Mouse (Mus musculus): ENCODE results near the gene Oit3.
"Not testable (repeated sequence)": the region's sequence is repeated elsewhere in the genome, so short reads cannot be mapped to it uniquely, and the experiment has no call there.

Gene Oit3

GRCm38 (mm10) chr10:59429448-59430135 lies 12.0 kb downstream of the Oit3 start:
- DNase-seq (ENCODE audit: low read depth, low spot score), result no peak

- DNase-seq (ENCODE audit: low read depth, low spot score), result no peak
These were observed 15.2 kb downstream of the Oit3 start for GRCm38 (mm10) chr10:59426371-59426770.

GRCm38 (mm10) chr10:59425369-59425768 lies 16.2 kb downstream of the Oit3 start:
- no peak for DNase-seq (ENCODE audit: low read depth, low spot score)

GRCm38 (mm10) chr10:59424453-59424852 lies 17.1 kb downstream of the Oit3 start:
- no peak for DNase-seq (ENCODE audit: low read depth, low spot score)

- no peak for DNase-seq (ENCODE audit: low read depth, low spot score)
These were observed 22.1 kb downstream of the Oit3 start for GRCm38 (mm10) chr10:59419516-59419915.

GRCm38 (mm10) chr10:59416623-59417022 lies 25.0 kb downstream of the Oit3 start:
- DNase-seq (ENCODE audit: low read depth, low spot score), result no peak

GRCm38 (mm10) chr10:59413711-59414110 lies 27.9 kb downstream of the Oit3 start:
- DNase-seq (ENCODE audit: low read depth, low spot score), result peak; percentile 27

GRCm38 (mm10) chr10:59410264-59410663 lies 31.3 kb downstream of the Oit3 start:
- DNase-seq (ENCODE audit: low read depth, low spot score), result peak; percentile 33

- no peak for DNase-seq (ENCODE audit: low read depth, low spot score)
These were observed 33.1 kb downstream of the Oit3 start for GRCm38 (mm10) chr10:59408499-59408898.

- no peak for DNase-seq (ENCODE audit: low read depth, low spot score)
These were observed 37.8 kb downstream of the Oit3 start for GRCm38 (mm10) chr10:59403793-59404149.

- DNase-seq (ENCODE audit: low read depth, low spot score), result no peak
These were observed 38.4 kb downstream of the Oit3 start, which contains the start of gene Pla2g12b for GRCm38 (mm10) chr10:59402899-59403792. TSS of gene Pla2g12b (plus strand) at chr10:59403660.

GRCm38 (mm10) chr10:59395461-59395860 lies 46.1 kb downstream of the Oit3 start, which contains the start of gene Gm10273:
TSS of gene Gm10273 (plus strand) at chr10:59395632.
- not testable (repeated sequence) for DNase-seq (ENCODE audit: low read depth, low spot score)

GRCm38 (mm10) chr10:59391907-59392306 lies 49.7 kb downstream of the Oit3 start:
- DNase-seq (ENCODE audit: low read depth, low spot score), result no peak

- DNase-seq (ENCODE audit: low read depth, low spot score), result no peak
These were observed 51.9 kb downstream of the Oit3 start for GRCm38 (mm10) chr10:59389652-59390051.

- no peak for DNase-seq (ENCODE audit: low read depth, low spot score)
These were observed 54.6 kb downstream of the Oit3 start for GRCm38 (mm10) chr10:59386951-59387350.

GRCm38 (mm10) chr10:59381563-59381962 lies 60.0 kb downstream of the Oit3 start:
- DNase-seq (ENCODE audit: low read depth, low spot score), result not testable (repeated sequence)

GRCm38 (mm10) chr10:59380411-59380821 lies 61.2 kb downstream of the Oit3 start:
- peak; percentile 20 for DNase-seq (ENCODE audit: low read depth, low spot score)

- no peak for DNase-seq (ENCODE audit: low read depth, low spot score)
These were observed 61.7 kb downstream of the Oit3 start for GRCm38 (mm10) chr10:59379927-59380326.

- DNase-seq (ENCODE audit: low read depth, low spot score), result peak; percentile 20
These were observed 62.9 kb downstream of the Oit3 start for GRCm38 (mm10) chr10:59378728-59379127.

GRCm38 (mm10) chr10:59377906-59378305 lies 63.7 kb downstream of the Oit3 start:
- no peak for DNase-seq (ENCODE audit: low read depth, low spot score)
